Mouse (Mus musculus) midbrain, embryonic 14.5 days (tissue): ENCODE results near the gene Fam71a. TPM values are rescaled to one million over a fixed set of nuclear protein-coding genes. Genes with fewer than 3 reads are reported as not detected.

Experiments used
- ATAC-seq: fragments of 200-750 bp; cut with Nextera tagmentation; 2 replicates; pipeline ENCODE4 v1.8.0; 2017; ENCODE audit warnings: moderate number of reproducible peaks, moderate library complexity; ENCODE audit not compliant: low FRiP score, low TSS enrichment
- DNase-seq: peaks from one replicate; pipeline ENCODE4 v3.0.0-alpha.2; 2015
- H3K27ac ChIP-seq: fragments of 300-500 bp; sonication (generic); replicated peaks from 2 replicates; pipeline ENCODE4 v1.5.1; 2014; ENCODE audit warnings: mild to moderate bottlenecking, low read depth, low read length, moderate library complexity
- H3K27me3 ChIP-seq: fragments of 300-500 bp; sonication (generic); 2 replicates; pipeline ENCODE4 v1.6.1; 2014; ENCODE audit warnings: low read length, control low read depth, mixed read lengths; ENCODE audit not compliant: control insufficient read depth, insufficient read depth
- H3K36me3 ChIP-seq: fragments of 300-500 bp; sonication (generic); 2 replicates; pipeline ENCODE4 v1.6.1; 2014; ENCODE audit warnings: low read length, control low read depth; ENCODE audit not compliant: control insufficient read depth, insufficient read depth
- H3K4me1 ChIP-seq: fragments of 300-500 bp; sonication (generic); 2 replicates; pipeline ENCODE4 v1.6.1; 2014; ENCODE audit warnings: mild to moderate bottlenecking, antibody characterized with exemption, low read length, control low read depth; ENCODE audit not compliant: control insufficient read depth, insufficient read depth
- H3K4me2 ChIP-seq: fragments of 300-500 bp; sonication (generic); 2 replicates; pipeline ENCODE4 v1.6.1; 2014; ENCODE audit warnings: mild to moderate bottlenecking, low read length, moderate library complexity
- H3K4me3 ChIP-seq: fragments of 300-500 bp; sonication (generic); replicated peaks from 2 replicates; pipeline ENCODE4 v1.5.1; 2014; ENCODE audit warnings: low read depth, low read length
- H3K9ac ChIP-seq: fragments of 300-500 bp; sonication (generic); replicated peaks from 2 replicates; pipeline ENCODE4 v1.6.1; 2014; ENCODE audit warnings: mild to moderate bottlenecking, low read length, moderate library complexity
- H3K9me3 ChIP-seq: fragments of 300-500 bp; sonication (generic); 2 replicates; pipeline ENCODE4 v1.6.1; 2016; ENCODE audit warnings: low read length, control low read depth, mixed read lengths; ENCODE audit not compliant: control insufficient read depth
- WGBS: fragments of 180-500 bp; shearing (Covaris S2); extraction: QIAGEN DNeasy Blood & Tissue Kit; methylation state at CpG from one replicate; pipeline ENCODE4 v1.1.7; 2014; 5-methylcytosine and 5-hydroxymethylcytosine counted together
- polyA plus RNA-seq: library from polyadenylated mRNA; unstranded; fragments of >200 nt; fragmentation: Nextera tagmentation; extraction: Ambion mirVana; gene quantifications from 2 replicates; pipeline ENCODE4 v1.2.1, GENCODE M21; 2014

Gene Fam71a
- not detected in 2 replicates for polyA plus RNA-seq

GRCm38 (mm10) chr1:191164717-191165116, at the start of gene Fam71a:
TSS of gene Fam71a (minus strand) at chr1:191164817.
- no peaks in the 10 kb centered on the region for H3K27me3 ChIP-seq
- no peak within 1 kb of the TSS for H3K4me3 ChIP-seq
- H3K9ac ChIP-seq, result no peak within 1 kb of the TSS
- 0 out of 2 replicates have a peak, but pooled peaks cover 7% of the 10 kb centered on the region for H3K4me1 ChIP-seq
- H3K36me3 ChIP-seq, result no peaks in the 10 kb centered on the region
- WGBS, result 76% methylated on average over 3 of the region's 3 CpGs
- ATAC-seq (no peak), DNase-seq (no peak)
- H3K9me3 ChIP-seq, result no peaks in the 10 kb centered on the region
- H3K27ac ChIP-seq, result no peak within 1 kb of the TSS
- no peak within 1 kb of the TSS for H3K4me2 ChIP-seq

GRCm38 (mm10) chr1:191211096-191211495, 46.5 kb upstream of the Fam71a start:
- Histone ChIP-seq H3K4me1 (no peaks in the 10 kb centered on the region), H3K27ac (no peak overlapping the region), H3K36me3 (no peaks in the 10 kb centered on the region), H3K9me3 (no peaks in the 10 kb centered on the region), H3K4me2 (no peak overlapping the region), H3K9ac (no peak overlapping the region), H3K27me3 (no peaks in the 10 kb centered on the region), H3K4me3 (no peak overlapping the region)
- WGBS, result 33% methylated on average over 2 of the region's 2 CpGs
- no peak for ATAC-seq
- DNase-seq, result peak; percentile 31

- Histone ChIP-seq H3K27me3 (no peaks in the 10 kb centered on the region), H3K4me2 (no peak overlapping the region), H3K9me3 (no peaks in the 10 kb centered on the region), H3K9ac (no peak overlapping the region), H3K36me3 (no peaks in the 10 kb centered on the region), H3K27ac (no peak overlapping the region), H3K4me3 (no peak overlapping the region), H3K4me1 (no peaks in the 10 kb centered on the region)
- WGBS, result 82% methylated on average over 5 of the region's 5 CpGs
- DNase-seq, result no peak
- ATAC-seq, result no peak
Observed at GRCm38 (mm10) chr1:191205791-191206190, 41.2 kb upstream of the Fam71a start.

GRCm38 (mm10) chr1:191204876-191205275, 40.3 kb upstream of the Fam71a start:
- ATAC-seq (no peak), DNase-seq (no peak)
- no peak overlapping the region for H3K9ac ChIP-seq
- no peaks in the 10 kb centered on the region for H3K9me3 ChIP-seq
- no peak overlapping the region for H3K27ac ChIP-seq
- WGBS, result 88% methylated on average over 5 of the region's 5 CpGs
- no peak overlapping the region for H3K4me3 ChIP-seq
- no peaks in the 10 kb centered on the region for H3K4me1 ChIP-seq
- no peaks in the 10 kb centered on the region for H3K36me3 ChIP-seq
- H3K4me2 ChIP-seq, result no peak overlapping the region
- H3K27me3 ChIP-seq, result no peaks in the 10 kb centered on the region

GRCm38 (mm10) chr1:191203496-191203895, 38.9 kb upstream of the Fam71a start:
- Histone ChIP-seq H3K4me2 (no peak overlapping the region), H3K4me1 (no peaks in the 10 kb centered on the region), H3K27ac (no peak overlapping the region), H3K36me3 (no peaks in the 10 kb centered on the region), H3K9me3 (no peaks in the 10 kb centered on the region), H3K4me3 (no peak overlapping the region), H3K9ac (no peak overlapping the region), H3K27me3 (no peaks in the 10 kb centered on the region)
- DNase-seq (no peak), ATAC-seq (no peak)
- WGBS, result 67% methylated on average over 2 of the region's 2 CpGs

GRCm38 (mm10) chr1:191202208-191202952, 37.8 kb upstream of the Fam71a start:
- Histone ChIP-seq H3K27me3 (no peaks in the 10 kb centered on the region), H3K4me3 (no peak overlapping the region), H3K9ac (no peak overlapping the region), H3K9me3 (no peaks in the 10 kb centered on the region), H3K4me2 (no peak overlapping the region), H3K27ac (no peak overlapping the region), H3K36me3 (no peaks in the 10 kb centered on the region), H3K4me1 (no peaks in the 10 kb centered on the region)
- WGBS, result 84% methylated on average over 11 of the region's 11 CpGs
- ATAC-seq (no peak), DNase-seq (no peak)

GRCm38 (mm10) chr1:191200816-191201602, 36.4 kb upstream of the Fam71a start:
- H3K36me3 ChIP-seq, result no peaks in the 10 kb centered on the region
- no peak overlapping the region for H3K27ac ChIP-seq
- no peaks in the 10 kb centered on the region for H3K27me3 ChIP-seq
- WGBS, result 87% methylated on average over 9 of the region's 9 CpGs
- H3K4me3 ChIP-seq, result no peak overlapping the region
- no peaks in the 10 kb centered on the region for H3K4me1 ChIP-seq
- ATAC-seq, result no peak
- no peak overlapping the region for H3K4me2 ChIP-seq
- no peak overlapping the region for H3K9ac ChIP-seq
- H3K9me3 ChIP-seq, result no peaks in the 10 kb centered on the region
- no peak for DNase-seq

GRCm38 (mm10) chr1:191197916-191198315, 33.3 kb upstream of the Fam71a start:
- no peaks in the 10 kb centered on the region for H3K27me3 ChIP-seq
- no peaks in the 10 kb centered on the region for H3K4me1 ChIP-seq
- no peak overlapping the region for H3K4me2 ChIP-seq
- no peak for DNase-seq
- no peaks in the 10 kb centered on the region for H3K9me3 ChIP-seq
- H3K9ac ChIP-seq, result no peak overlapping the region
- 80% methylated on average over 7 of the region's 7 CpGs for WGBS
- no peak overlapping the region for H3K27ac ChIP-seq
- H3K4me3 ChIP-seq, result no peak overlapping the region
- no peak for ATAC-seq
- no peaks in the 10 kb centered on the region for H3K36me3 ChIP-seq
